Mouse (Mus musculus) induced T-regulatory cell, adult 2 months (primary cell): Measurements from ENCODE around the gene Myo7a.

Experiments
- DNase-seq: peaks from one replicate; pipeline ENCODE4 v3.0.0-alpha.2; 2012; ENCODE audit warnings: low read depth

Gene Myo7a

GRCm38 (mm10) chr7:98142247-98142646, 22.9 kb upstream of the Myo7a start:
- no peak for DNase-seq

- DNase-seq = no peak
These were observed 21.9 kb upstream of the Myo7a start for GRCm38 (mm10) chr7:98141206-98141605.

GRCm38 (mm10) chr7:98140597-98140996, 21.3 kb upstream of the Myo7a start:
- no peak for DNase-seq

- no peak for DNase-seq
These were observed 19.9 kb upstream of the Myo7a start for GRCm38 (mm10) chr7:98139216-98139615.

- DNase-seq = no peak
These were observed 18.7 kb upstream of the Myo7a start for GRCm38 (mm10) chr7:98137995-98138394.

GRCm38 (mm10) chr7:98137583-98137982, 18.3 kb upstream of the Myo7a start:
- DNase-seq = no peak

GRCm38 (mm10) chr7:98131751-98132150, 12.4 kb upstream of the Myo7a start:
- no peak for DNase-seq

- peak; percentile 56 for DNase-seq
These were observed 6.1 kb upstream of the Myo7a start for GRCm38 (mm10) chr7:98125473-98125872.

GRCm38 (mm10) chr7:98124701-98125100, 5.4 kb upstream of the Myo7a start:
- no peak for DNase-seq

- DNase-seq = no peak
These were observed 2.3 kb upstream of the Myo7a start for GRCm38 (mm10) chr7:98121673-98122072.

- no peak for DNase-seq
These were observed 1.9 kb upstream of the Myo7a start for GRCm38 (mm10) chr7:98121241-98121640.

- DNase-seq = peak; percentile 89
These were observed 1.0 kb upstream of the Myo7a start for GRCm38 (mm10) chr7:98120325-98120724.

GRCm38 (mm10) chr7:98119961-98120232, 573 bp upstream of the Myo7a start:
- DNase-seq = no peak

GRCm38 (mm10) chr7:98117012-98117660, 2.2 kb downstream of the Myo7a start:
- no peak for DNase-seq

GRCm38 (mm10) chr7:98114656-98115055, 4.7 kb downstream of the Myo7a start:
- no peak for DNase-seq

GRCm38 (mm10) chr7:98111233-98111632, 8.1 kb downstream of the Myo7a start:
- DNase-seq = no peak

GRCm38 (mm10) chr7:98109771-98110170, 9.6 kb downstream of the Myo7a start:
- no peak for DNase-seq

- DNase-seq = peak; percentile 80
These were observed 10.5 kb downstream of the Myo7a start for GRCm38 (mm10) chr7:98108636-98109430.

GRCm38 (mm10) chr7:98106272-98106671, 13.1 kb downstream of the Myo7a start:
- DNase-seq = no peak

GRCm38 (mm10) chr7:98104481-98105435, 14.6 kb downstream of the Myo7a start:
- no peak for DNase-seq

- no peak for DNase-seq
These were observed 15.4 kb downstream of the Myo7a start for GRCm38 (mm10) chr7:98103942-98104292.

GRCm38 (mm10) chr7:98103002-98103941, 16.1 kb downstream of the Myo7a start:
- peak; percentile 88 for DNase-seq
